Mouse (Mus musculus): Measurements from ENCODE around the gene Eif5a2.
"Not testable (repeated sequence)": the region's sequence is repeated elsewhere in the genome, so short reads cannot be mapped to it uniquely, and the experiment has no call there.

Eif5a2 gene

GRCm38 (mm10) chr3:28780994-28781393, at the start of gene Eif5a2:
Gene Eif5a2 (plus strand): TSS chr3:28781276.
- DNase-seq (ENCODE audit: low spot score) = peak; percentile 95

- no peak for DNase-seq (ENCODE audit: low spot score)
Observed at GRCm38 (mm10) chr3:28734712-28735111, 46.4 kb upstream of the Eif5a2 start.

- DNase-seq (ENCODE audit: low spot score) = peak; percentile 26
Observed at GRCm38 (mm10) chr3:28736981-28737380, 44.1 kb upstream of the Eif5a2 start.

- DNase-seq (ENCODE audit: low spot score) = no peak
Observed at GRCm38 (mm10) chr3:28740353-28740752, 40.7 kb upstream of the Eif5a2 start.

GRCm38 (mm10) chr3:28743251-28743650, 37.8 kb upstream of the Eif5a2 start:
- peak; percentile 17 for DNase-seq (ENCODE audit: low spot score)

GRCm38 (mm10) chr3:28745835-28746483, 35.1 kb upstream of the Eif5a2 start:
- DNase-seq (ENCODE audit: low spot score) = peak; percentile 94

- no peak for DNase-seq (ENCODE audit: low spot score)
Observed at GRCm38 (mm10) chr3:28748151-28748550, 32.9 kb upstream of the Eif5a2 start.

- DNase-seq (ENCODE audit: low spot score) = no peak
Observed at GRCm38 (mm10) chr3:28748956-28749355, 32.1 kb upstream of the Eif5a2 start.

- no peak for DNase-seq (ENCODE audit: low spot score)
Observed at GRCm38 (mm10) chr3:28755477-28755876, 25.6 kb upstream of the Eif5a2 start.

GRCm38 (mm10) chr3:28761225-28761789, 19.8 kb upstream of the Eif5a2 start:
- no peak for DNase-seq (ENCODE audit: low spot score)

GRCm38 (mm10) chr3:28766935-28767334, 14.1 kb upstream of the Eif5a2 start:
- no peak for DNase-seq (ENCODE audit: low spot score)

- DNase-seq (ENCODE audit: low spot score) = no peak
Observed at GRCm38 (mm10) chr3:28768222-28768621, 12.9 kb upstream of the Eif5a2 start.

- DNase-seq (ENCODE audit: low spot score) = not testable (repeated sequence)
Observed at GRCm38 (mm10) chr3:28772919-28773318, 8.2 kb upstream of the Eif5a2 start.

GRCm38 (mm10) chr3:28775361-28775760, 5.7 kb upstream of the Eif5a2 start:
- no peak for DNase-seq (ENCODE audit: low spot score)

GRCm38 (mm10) chr3:28775958-28776357, 5.1 kb upstream of the Eif5a2 start:
- DNase-seq (ENCODE audit: low spot score) = no peak

- DNase-seq (ENCODE audit: low spot score) = no peak
Observed at GRCm38 (mm10) chr3:28776491-28776890, 4.6 kb upstream of the Eif5a2 start.

- DNase-seq (ENCODE audit: low spot score) = no peak
Observed at GRCm38 (mm10) chr3:28780511-28780910, 565 bp upstream of the Eif5a2 start.

GRCm38 (mm10) chr3:28781422-28781821, 346 bp downstream of the Eif5a2 start:
- no peak for DNase-seq (ENCODE audit: low spot score)

GRCm38 (mm10) chr3:28781848-28782247, 772 bp downstream of the Eif5a2 start:
- no peak for DNase-seq (ENCODE audit: low spot score)

- no peak for DNase-seq (ENCODE audit: low spot score)
Observed at GRCm38 (mm10) chr3:28784176-28784575, 3.1 kb downstream of the Eif5a2 start.

- DNase-seq (ENCODE audit: low spot score) = no peak
Observed at GRCm38 (mm10) chr3:28794835-28795234, 13.8 kb downstream of the Eif5a2 start.

- peak; percentile 98 for DNase-seq (ENCODE audit: low spot score)
Observed at GRCm38 (mm10) chr3:28805301-28806097, 24.4 kb downstream of the Eif5a2 start, which contains the start of gene Rpl22l1. Gene Rpl22l1 (plus strand): TSS chr3:28805436.

- no peak for DNase-seq (ENCODE audit: low spot score)
Observed at GRCm38 (mm10) chr3:28808039-28808643, 27.1 kb downstream of the Eif5a2 start.

Measured in retina, embryonic 14.5 days (tissue).